Mouse (Mus musculus): ENCODE results near the gene Trp53i11. TPM values are rescaled to one million over a fixed set of nuclear protein-coding genes. Genes with fewer than 3 reads are reported as not detected.

Gene Trp53i11
- 122 and 165 TPM in 2 replicates for polyA plus RNA-seq (2014; fragmentation: Nextera tagmentation; extraction: Ambion mirVana)

DNA sequence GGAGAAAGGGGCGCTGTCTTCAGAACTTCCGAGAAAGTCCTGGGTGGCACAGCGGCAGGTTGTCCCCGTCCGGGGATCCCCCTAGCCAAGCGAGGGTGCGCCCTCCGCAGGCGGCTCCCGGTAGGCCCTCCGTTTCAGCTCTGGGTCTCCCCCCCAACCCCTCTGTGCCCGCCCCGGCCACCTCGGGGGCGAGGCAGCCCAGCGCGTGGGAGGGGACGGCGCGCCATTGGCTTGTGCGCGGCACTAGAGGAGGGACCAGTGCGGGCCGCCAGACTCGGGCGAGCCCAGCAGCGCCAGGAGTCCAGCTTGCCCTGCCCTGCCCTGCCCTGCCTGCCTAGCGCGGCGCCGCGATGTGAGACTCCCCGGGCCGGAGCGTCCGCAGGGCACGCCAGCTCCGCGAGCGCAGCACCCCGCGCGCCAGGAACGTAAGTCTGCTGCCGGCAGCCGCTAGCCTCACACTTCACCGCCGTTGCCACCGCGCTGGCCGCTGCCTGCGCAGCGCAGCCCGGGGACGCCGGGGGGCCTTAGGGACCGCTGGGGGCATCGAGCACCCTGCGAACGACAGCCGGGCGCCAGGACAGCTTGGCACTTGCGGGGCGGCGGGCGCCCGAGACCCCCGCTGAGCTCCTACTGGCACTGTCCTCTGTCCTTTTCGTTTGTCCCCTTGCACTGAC is at the start of gene Trp53i11:
TSS of gene Trp53i11 (plus strand) at position 226 of the 674 bp plus-strand sequence.
- Histone ChIP-seq H3K9ac (replicated peaks; ENCODE audit: low read length) (peak within 1 kb of the TSS; percentile 98), H3K4me2 (ENCODE audit: low read length) (peak within 1 kb of the TSS; percentile 87), H3K4me3 (replicated peaks; ENCODE audit: low read depth, low read length) (peak within 1 kb of the TSS; percentile 91), H3K4me1 (ENCODE audit: control insufficient read depth, insufficient read depth, low read length) (peaks cover 41% of the 10 kb centered on the region), H3K36me3 (ENCODE audit: control insufficient read depth, insufficient read depth, low read length) (no peaks in the 10 kb centered on the region), H3K27me3 (ENCODE audit: control insufficient read depth, insufficient read depth, low read length) (no peaks in the 10 kb centered on the region), H3K9me3 (ENCODE audit: control insufficient read depth, low read length) (no peaks in the 10 kb centered on the region), H3K27ac (replicated peaks; ENCODE audit: low read depth, low read length) (peak within 1 kb of the TSS; percentile 91)
- ATAC-seq (ENCODE audit: low FRiP score, low TSS enrichment) (peak; percentile 87), DNase-seq (peak; percentile 91)
- WGBS, result under 1% methylated on average over 63 of the region's 69 CpGs

DNA sequence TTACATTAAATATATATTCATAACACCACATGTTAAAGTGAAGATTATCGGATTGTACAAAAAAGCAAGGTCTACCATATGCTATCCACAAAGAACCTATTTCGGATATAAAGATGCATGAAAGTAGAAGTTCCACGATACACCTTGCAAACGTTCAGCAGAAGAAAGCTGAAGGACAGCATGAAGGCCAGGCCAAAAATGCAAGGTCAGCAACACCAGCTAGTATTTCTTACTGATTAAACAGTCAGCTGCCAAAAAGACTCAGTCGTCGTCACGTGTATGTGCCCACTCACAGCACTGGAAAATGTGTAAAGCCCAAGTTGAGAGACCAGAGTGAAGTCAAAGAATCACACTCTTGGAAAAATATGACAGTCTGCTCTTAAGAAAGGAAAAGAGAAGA is 47.9 kb upstream of the Trp53i11 start:
- DNase-seq, result no peak
- no peaks in the 10 kb centered on the region for H3K36me3 ChIP-seq (ENCODE audit: control insufficient read depth, insufficient read depth, low read length)
- H3K4me1 ChIP-seq (ENCODE audit: control insufficient read depth, insufficient read depth, low read length), result no peaks in the 10 kb centered on the region
- ATAC-seq (ENCODE audit: low FRiP score, low TSS enrichment), result no peak
- H3K9me3 ChIP-seq (ENCODE audit: control insufficient read depth, low read length), result no peaks in the 10 kb centered on the region
- H3K27ac ChIP-seq (replicated peaks; ENCODE audit: low read depth, low read length), result no peak overlapping the region
- H3K4me2 ChIP-seq (ENCODE audit: low read length), result no peak overlapping the region
- H3K9ac ChIP-seq (replicated peaks; ENCODE audit: low read length), result no peak overlapping the region
- H3K27me3 ChIP-seq (ENCODE audit: control insufficient read depth, insufficient read depth, low read length), result no peaks in the 10 kb centered on the region
- H3K4me3 ChIP-seq (replicated peaks; ENCODE audit: low read depth, low read length), result no peak overlapping the region
- 97% methylated on average over 7 of the region's 7 CpGs for WGBS

DNA sequence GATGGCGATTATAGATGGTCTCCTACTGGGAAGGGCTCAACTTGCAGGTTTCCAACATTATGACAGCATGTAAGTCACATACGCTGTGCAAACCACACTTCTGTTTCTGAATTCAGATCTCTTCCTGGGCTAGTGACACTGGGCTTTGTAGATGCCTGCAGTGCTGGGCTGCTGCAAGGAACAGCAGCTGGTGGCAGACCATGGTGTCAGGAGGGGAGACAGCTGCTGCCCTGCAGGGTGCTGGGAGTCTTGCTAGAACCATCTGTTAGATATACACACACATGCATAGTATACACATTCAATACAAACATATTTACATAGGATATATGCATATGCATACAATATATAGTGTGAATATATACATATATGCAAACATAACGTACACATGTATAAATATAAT is 46.0 kb upstream of the Trp53i11 start:
- DNase-seq (no peak), ATAC-seq (ENCODE audit: low FRiP score, low TSS enrichment) (no peak)
- H3K27ac ChIP-seq (replicated peaks; ENCODE audit: low read depth, low read length), result no peak overlapping the region
- no peak overlapping the region for H3K4me2 ChIP-seq (ENCODE audit: low read length)
- no peak overlapping the region for H3K9ac ChIP-seq (replicated peaks; ENCODE audit: low read length)
- no peaks in the 10 kb centered on the region for H3K36me3 ChIP-seq (ENCODE audit: control insufficient read depth, insufficient read depth, low read length)
- 61% methylated on average over 3 of the region's 3 CpGs for WGBS
- no peak overlapping the region for H3K4me3 ChIP-seq (replicated peaks; ENCODE audit: low read depth, low read length)
- H3K27me3 ChIP-seq (ENCODE audit: control insufficient read depth, insufficient read depth, low read length), result no peaks in the 10 kb centered on the region
- H3K4me1 ChIP-seq (ENCODE audit: control insufficient read depth, insufficient read depth, low read length), result 0 out of 2 replicates have a peak, but pooled peaks cover 1% of the 10 kb centered on the region
- no peaks in the 10 kb centered on the region for H3K9me3 ChIP-seq (ENCODE audit: control insufficient read depth, low read length)

DNA sequence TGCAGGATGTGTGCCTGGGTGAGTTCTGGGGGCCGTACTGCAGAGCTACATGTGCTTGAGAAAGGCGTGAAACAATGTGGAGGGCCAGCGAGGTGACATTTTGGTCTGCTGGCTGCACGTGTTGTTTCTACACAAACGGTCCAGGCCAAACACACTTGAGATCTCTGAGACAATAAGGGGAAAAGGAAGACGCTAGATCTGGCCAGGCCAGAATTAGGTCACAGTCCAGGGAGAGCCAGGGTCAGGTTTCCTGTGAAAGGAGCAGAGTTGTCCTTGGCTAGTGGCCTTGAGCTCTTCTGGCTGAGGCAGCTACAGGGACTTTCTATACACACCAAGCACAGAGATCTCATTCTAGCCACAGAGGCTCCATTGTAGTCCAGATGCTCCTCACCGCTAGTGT is 44.7 kb upstream of the Trp53i11 start:
- Histone ChIP-seq H3K4me3 (replicated peaks; ENCODE audit: low read depth, low read length) (no peak overlapping the region), H3K36me3 (ENCODE audit: control insufficient read depth, insufficient read depth, low read length) (no peaks in the 10 kb centered on the region), H3K4me1 (ENCODE audit: control insufficient read depth, insufficient read depth, low read length) (0 out of 2 replicates have a peak, but pooled peaks cover 7% of the 10 kb centered on the region), H3K27me3 (ENCODE audit: control insufficient read depth, insufficient read depth, low read length) (no peaks in the 10 kb centered on the region), H3K4me2 (ENCODE audit: low read length) (no peak overlapping the region), H3K9me3 (ENCODE audit: control insufficient read depth, low read length) (no peaks in the 10 kb centered on the region), H3K27ac (replicated peaks; ENCODE audit: low read depth, low read length) (no peak overlapping the region), H3K9ac (replicated peaks; ENCODE audit: low read length) (no peak overlapping the region)
- ATAC-seq (ENCODE audit: low FRiP score, low TSS enrichment) (no peak), DNase-seq (no peak)
- WGBS, result 80% methylated on average over 7 of the region's 7 CpGs

DNA sequence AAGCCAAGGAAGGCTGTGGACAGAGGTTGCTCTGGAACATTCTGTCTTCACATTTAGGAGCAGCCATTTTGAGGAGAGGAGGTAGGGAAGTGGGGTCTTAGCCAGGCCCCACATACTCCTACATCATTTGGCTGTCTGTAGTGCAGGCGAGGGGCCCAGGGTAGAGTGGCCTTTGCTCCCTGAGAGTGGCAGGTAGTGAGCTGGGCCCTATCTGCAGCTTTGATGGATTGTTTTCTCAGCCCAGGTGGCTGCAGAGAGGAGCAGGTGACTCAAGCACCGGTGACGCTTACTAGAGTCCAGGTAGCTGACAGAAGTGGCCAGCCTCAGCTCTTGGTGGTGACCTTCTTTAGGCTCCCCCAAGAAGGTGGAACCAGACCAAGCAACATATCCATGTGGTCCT is 43.2 kb upstream of the Trp53i11 start:
- Histone ChIP-seq H3K36me3 (ENCODE audit: control insufficient read depth, insufficient read depth, low read length) (no peaks in the 10 kb centered on the region), H3K4me2 (ENCODE audit: low read length) (no peak overlapping the region), H3K27me3 (ENCODE audit: control insufficient read depth, insufficient read depth, low read length) (no peaks in the 10 kb centered on the region), H3K27ac (replicated peaks; ENCODE audit: low read depth, low read length) (no peak overlapping the region), H3K9me3 (ENCODE audit: control insufficient read depth, low read length) (no peaks in the 10 kb centered on the region), H3K4me1 (ENCODE audit: control insufficient read depth, insufficient read depth, low read length) (0 out of 2 replicates have a peak, but pooled peaks cover 7% of the 10 kb centered on the region), H3K9ac (replicated peaks; ENCODE audit: low read length) (no peak overlapping the region), H3K4me3 (replicated peaks; ENCODE audit: low read depth, low read length) (no peak overlapping the region)
- 97% methylated on average over 3 of the region's 3 CpGs for WGBS
- DNase-seq, result no peak
- ATAC-seq (ENCODE audit: low FRiP score, low TSS enrichment), result no peak

DNA sequence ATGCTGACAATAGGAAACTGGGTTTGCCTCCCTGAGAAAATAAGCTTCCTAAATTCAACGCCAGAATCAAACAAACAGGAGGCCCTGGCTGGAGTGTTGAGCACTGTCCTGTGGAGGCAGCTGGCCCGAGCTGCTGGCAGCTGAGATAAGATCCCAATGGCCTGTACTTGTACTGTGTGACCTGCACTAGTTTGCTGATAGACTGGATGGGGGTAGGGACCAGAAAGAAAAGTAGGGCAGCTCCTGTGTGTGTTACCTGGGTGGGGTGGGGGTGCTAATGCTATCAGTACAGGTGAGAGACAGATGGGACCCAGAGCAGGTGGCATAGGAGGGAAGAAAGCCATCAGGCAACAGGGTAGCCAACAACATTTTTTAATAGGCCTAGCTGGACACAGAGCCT is 37.3 kb upstream of the Trp53i11 start:
- H3K4me3 ChIP-seq (replicated peaks; ENCODE audit: low read depth, low read length), result no peak overlapping the region
- H3K27ac ChIP-seq (replicated peaks; ENCODE audit: low read depth, low read length), result no peak overlapping the region
- no peaks in the 10 kb centered on the region for H3K9me3 ChIP-seq (ENCODE audit: control insufficient read depth, low read length)
- H3K4me2 ChIP-seq (ENCODE audit: low read length), result no peak overlapping the region
- no peak for ATAC-seq (ENCODE audit: low FRiP score, low TSS enrichment)
- WGBS, result 48% methylated on average over 2 of the region's 2 CpGs
- no peaks in the 10 kb centered on the region for H3K27me3 ChIP-seq (ENCODE audit: control insufficient read depth, insufficient read depth, low read length)
- H3K4me1 ChIP-seq (ENCODE audit: control insufficient read depth, insufficient read depth, low read length), result peaks cover 10% of the 10 kb centered on the region
- H3K36me3 ChIP-seq (ENCODE audit: control insufficient read depth, insufficient read depth, low read length), result no peaks in the 10 kb centered on the region
- DNase-seq, result no peak
- no peak overlapping the region for H3K9ac ChIP-seq (replicated peaks; ENCODE audit: low read length)

DNA sequence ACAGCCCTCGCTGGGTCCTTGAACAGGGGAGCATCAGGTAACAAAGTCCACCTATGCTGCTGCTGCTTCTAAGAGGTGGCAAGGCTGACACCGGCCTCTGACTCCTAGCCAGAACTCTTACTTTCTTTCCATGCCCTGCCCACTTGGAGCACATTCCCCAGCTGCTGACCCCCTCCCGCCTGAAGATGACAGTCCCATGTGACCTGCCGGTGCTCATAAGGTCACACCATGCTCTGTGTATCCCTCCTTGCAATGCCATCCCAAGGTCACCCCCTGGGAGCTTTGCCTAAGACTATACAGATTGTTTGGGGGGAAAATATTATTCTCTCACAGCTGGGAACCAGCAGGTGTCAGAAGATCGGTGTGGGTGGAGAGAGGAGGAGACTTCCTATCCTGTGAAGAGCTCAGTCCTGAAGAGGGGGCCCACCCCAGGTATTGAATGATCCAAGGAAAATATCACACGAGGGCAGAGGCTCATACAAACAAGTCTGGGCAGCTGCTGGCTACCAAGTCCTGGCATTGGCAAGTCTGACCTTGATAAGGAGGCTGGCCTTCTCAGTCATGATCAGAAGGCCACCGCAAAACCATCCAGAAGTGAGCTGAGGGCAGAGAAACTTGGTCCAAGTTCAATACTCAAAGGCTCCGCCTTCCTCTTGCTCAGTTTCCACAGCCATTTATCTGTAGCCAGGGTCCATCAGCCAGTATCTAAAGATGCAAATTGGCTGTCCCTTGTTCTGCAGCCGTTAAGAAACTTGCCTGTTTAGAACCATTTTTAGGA is 36.5 kb upstream of the Trp53i11 start:
- WGBS, result 79% methylated on average over 9 of the region's 9 CpGs
- ATAC-seq (ENCODE audit: low FRiP score, low TSS enrichment), result no peak
- H3K27ac ChIP-seq (replicated peaks; ENCODE audit: low read depth, low read length), result no peak overlapping the region
- H3K4me1 ChIP-seq (ENCODE audit: control insufficient read depth, insufficient read depth, low read length), result peaks cover 10% of the 10 kb centered on the region
- H3K4me2 ChIP-seq (ENCODE audit: low read length), result no peak overlapping the region
- H3K36me3 ChIP-seq (ENCODE audit: control insufficient read depth, insufficient read depth, low read length), result no peaks in the 10 kb centered on the region
- H3K27me3 ChIP-seq (ENCODE audit: control insufficient read depth, insufficient read depth, low read length), result no peaks in the 10 kb centered on the region
- H3K4me3 ChIP-seq (replicated peaks; ENCODE audit: low read depth, low read length), result no peak overlapping the region
- no peak overlapping the region for H3K9ac ChIP-seq (replicated peaks; ENCODE audit: low read length)
- H3K9me3 ChIP-seq (ENCODE audit: control insufficient read depth, low read length), result no peaks in the 10 kb centered on the region
- DNase-seq, result no peak

DNA sequence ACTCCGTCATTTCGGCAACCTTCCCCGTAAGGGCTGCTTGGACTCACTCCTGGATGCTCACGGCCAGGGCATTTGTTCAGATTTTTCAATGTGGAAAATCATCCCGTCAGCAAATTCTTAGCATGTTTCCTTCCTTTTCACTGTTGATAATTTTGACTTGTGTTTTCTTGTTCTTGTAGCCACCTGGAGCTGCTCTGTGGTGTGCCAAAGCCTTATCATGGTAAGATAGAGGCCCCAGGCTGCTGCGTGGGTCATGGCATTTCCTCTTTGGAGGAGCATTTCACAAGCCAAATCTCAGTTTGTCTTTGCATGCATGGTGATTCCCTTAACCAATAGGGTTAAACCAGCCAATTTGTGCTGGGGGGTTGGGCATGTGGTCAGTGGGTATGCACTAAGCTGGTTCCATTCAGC is 35.2 kb upstream of the Trp53i11 start:
- ATAC-seq (ENCODE audit: low FRiP score, low TSS enrichment) (no peak), DNase-seq (no peak)
- no peak overlapping the region for H3K27ac ChIP-seq (replicated peaks; ENCODE audit: low read depth, low read length)

More for the DNA sequence above, 35.2 kb upstream of the Trp53i11 start:
- no peaks in the 10 kb centered on the region for H3K36me3 ChIP-seq (ENCODE audit: control insufficient read depth, insufficient read depth, low read length)
- peaks cover 3% of the 10 kb centered on the region for H3K4me1 ChIP-seq (ENCODE audit: control insufficient read depth, insufficient read depth, low read length)
- H3K4me3 ChIP-seq (replicated peaks; ENCODE audit: low read depth, low read length), result no peak overlapping the region
- no peak overlapping the region for H3K4me2 ChIP-seq (ENCODE audit: low read length)
- H3K27me3 ChIP-seq (ENCODE audit: control insufficient read depth, insufficient read depth, low read length), result no peaks in the 10 kb centered on the region
- no peaks in the 10 kb centered on the region for H3K9me3 ChIP-seq (ENCODE audit: control insufficient read depth, low read length)
- no peak overlapping the region for H3K9ac ChIP-seq (replicated peaks; ENCODE audit: low read length)
- WGBS, result 85% methylated on average over 6 of the region's 6 CpGs

Measured in midbrain, embryonic 14.5 days (tissue).